Mouse (Mus musculus): Measurements from ENCODE around the gene Mmp23. TPM values are rescaled to one million over a fixed set of nuclear protein-coding genes. Genes with fewer than 3 reads are reported as not detected.
"Not testable (repeated sequence)": the region's sequence is repeated elsewhere in the genome, so short reads cannot be mapped to it uniquely, and the experiment has no call there.

Mmp23 gene
- total RNA-seq (2015) = 0.12 and 0.20 TPM in 2 replicates
- not detected in 2 replicates for total RNA-seq (2017)

GRCm38 (mm10) chr4:155653086-155653450 lies at the start of gene Mmp23:
Gene Mmp23 (minus strand): TSS chr4:155653384.
- peak; percentile 18 for ATAC-seq (replicated peaks; ENCODE audit: poor library complexity)

GRCm38 (mm10) chr4:155700425-155700824 lies 47.2 kb upstream of the Mmp23 start:
- peak; percentile 33; the same call in 1 of the 2 replicates for ATAC-seq (replicated peaks; ENCODE audit: poor library complexity)

- ATAC-seq (replicated peaks; ENCODE audit: poor library complexity) = no peak
These were observed 43.4 kb upstream of the Mmp23 start for GRCm38 (mm10) chr4:155696261-155697255.

GRCm38 (mm10) chr4:155695531-155696062 lies 42.4 kb upstream of the Mmp23 start:
- ATAC-seq (replicated peaks; ENCODE audit: poor library complexity) = no peak

GRCm38 (mm10) chr4:155694482-155695401 lies 41.6 kb upstream of the Mmp23 start:
- peak; percentile 76 for ATAC-seq (replicated peaks; ENCODE audit: poor library complexity)

GRCm38 (mm10) chr4:155694111-155694481 lies 40.9 kb upstream of the Mmp23 start, which contains the start of gene Fndc10:
Gene Fndc10 (plus strand): TSS chr4:155694342.
- peak; percentile 44; the same call in 1 of the 2 replicates for ATAC-seq (replicated peaks; ENCODE audit: poor library complexity)

DNA sequence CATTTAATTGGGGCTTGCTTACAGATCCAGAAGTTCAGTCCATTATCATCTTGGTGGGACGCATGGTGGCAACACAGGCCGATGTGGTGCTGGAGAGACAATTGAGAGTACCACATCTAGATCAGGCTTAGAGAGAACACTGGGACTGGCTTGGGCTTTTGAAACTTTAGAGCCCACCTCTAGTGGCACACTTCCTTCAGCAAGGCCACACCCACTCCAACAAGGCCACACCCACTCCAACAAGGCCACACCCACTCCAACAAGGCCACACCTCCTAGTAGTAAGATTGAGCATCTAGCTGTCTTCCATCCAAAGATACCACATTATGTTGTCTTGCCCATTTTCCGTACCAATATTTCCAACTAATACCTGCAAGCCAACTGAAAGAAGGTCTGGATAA lies 39.2 kb upstream of the Mmp23 start:
- peak; percentile 26; the same call in 1 of the 2 replicates for ATAC-seq (replicated peaks; ENCODE audit: poor library complexity)

DNA sequence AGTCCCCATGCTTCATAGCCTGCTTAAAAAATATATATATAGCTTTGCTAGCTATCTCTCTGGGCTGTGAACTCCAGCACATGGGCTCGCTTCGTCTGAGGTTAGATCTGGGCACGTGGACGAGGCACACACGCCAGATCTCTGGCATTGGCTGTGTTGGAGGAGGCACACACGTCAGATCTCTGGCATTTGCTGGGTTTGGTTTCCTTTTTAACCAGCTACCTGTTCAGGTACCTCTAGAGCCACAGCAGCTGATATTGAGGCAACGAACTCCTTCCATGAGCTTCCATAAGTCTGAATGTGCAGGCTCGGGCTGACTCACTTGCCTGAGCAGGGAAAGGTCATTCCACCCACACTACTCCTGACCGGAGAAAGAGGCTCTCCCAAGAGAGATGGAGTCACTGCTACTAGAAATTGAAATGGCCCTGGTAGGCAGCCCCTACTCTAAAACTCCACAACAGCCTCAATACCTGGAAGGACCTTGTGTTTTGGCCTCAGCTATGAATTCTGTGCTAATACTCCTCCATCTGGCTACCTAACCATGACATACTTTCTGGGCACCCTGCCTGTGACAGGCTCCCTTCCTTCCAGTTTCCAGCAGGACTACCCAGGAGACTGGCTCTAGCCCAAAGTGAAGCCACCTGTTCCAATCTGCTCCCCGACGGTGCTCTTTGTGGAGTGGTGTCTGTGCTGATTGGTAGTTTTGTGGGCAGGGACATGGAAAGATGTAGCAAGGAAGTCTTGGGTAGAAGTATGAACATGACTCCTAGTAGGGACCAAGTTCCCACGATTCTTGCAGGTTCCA lies 37.6 kb upstream of the Mmp23 start:
- no peak for ATAC-seq (replicated peaks; ENCODE audit: poor library complexity)

DNA sequence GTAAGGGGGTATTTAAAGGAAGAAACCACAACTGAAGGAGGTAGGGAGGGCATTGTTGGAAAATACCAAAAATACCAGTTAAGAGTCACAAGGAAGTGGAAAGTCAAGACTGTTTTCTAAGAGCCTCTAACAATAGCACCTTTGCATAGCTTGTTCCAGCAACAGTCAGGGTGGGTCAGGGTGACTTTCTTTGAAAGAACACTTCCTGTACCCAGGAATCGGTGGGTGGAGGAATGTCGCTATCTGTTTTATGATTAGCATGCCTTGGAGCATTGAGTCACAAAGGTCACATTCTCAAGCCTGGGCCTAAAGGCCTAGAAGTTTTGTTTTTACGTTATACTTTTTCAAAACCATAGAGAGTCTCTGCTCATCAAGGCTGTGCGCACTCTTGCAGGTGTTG lies 34.6 kb upstream of the Mmp23 start:
- not testable (repeated sequence) for ATAC-seq (replicated peaks; ENCODE audit: poor library complexity)

- 0 out of 2 replicates have a peak, but pooled peaks have one; percentile 23 for ATAC-seq (replicated peaks; ENCODE audit: poor library complexity)
These were observed 30.6 kb upstream of the Mmp23 start for GRCm38 (mm10) chr4:155683670-155684277.

DNA sequence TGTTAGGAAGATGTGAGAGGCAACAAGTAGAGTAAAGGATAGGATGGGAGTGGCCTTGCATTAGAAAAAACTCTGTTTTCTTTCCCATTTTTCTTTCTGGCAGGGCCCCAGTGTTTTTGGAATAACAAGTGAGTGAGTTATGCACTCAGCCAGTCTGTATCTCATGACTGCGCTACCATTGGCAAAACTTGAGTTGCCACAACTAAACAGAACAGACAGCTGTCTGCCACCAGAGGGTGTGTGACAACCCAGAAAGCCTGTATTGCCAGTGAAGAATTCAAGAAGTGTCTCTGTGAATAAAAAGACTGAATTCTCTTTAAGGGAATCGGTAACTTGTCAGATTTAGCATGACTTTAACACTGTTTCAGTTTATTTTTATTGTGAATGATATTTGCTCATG lies 22.8 kb upstream of the Mmp23 start:
- ATAC-seq (replicated peaks; ENCODE audit: poor library complexity) = peak; percentile 82

- no peak for ATAC-seq (replicated peaks; ENCODE audit: poor library complexity)
These were observed 18.9 kb upstream of the Mmp23 start for GRCm38 (mm10) chr4:155672082-155672481.

DNA sequence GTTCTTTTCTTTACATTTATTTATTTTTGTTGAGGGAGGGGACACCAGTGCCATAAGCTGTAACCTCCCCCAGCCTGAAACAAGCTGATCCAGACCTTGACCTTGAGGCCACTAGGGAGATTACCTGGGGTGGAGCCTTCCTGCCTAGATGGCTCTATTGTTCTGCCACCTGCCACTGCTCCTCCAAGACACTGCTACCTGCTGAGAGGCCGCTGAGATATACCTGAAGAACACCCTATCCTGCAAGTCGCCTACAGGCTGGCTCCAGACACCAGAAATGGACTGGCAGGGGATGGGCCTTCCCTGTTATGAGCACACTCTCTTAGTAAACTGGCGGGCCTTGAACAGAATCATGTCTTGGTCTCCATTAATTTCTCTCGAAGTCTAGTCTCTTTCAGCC lies 17.1 kb upstream of the Mmp23 start:
- ATAC-seq (replicated peaks; ENCODE audit: poor library complexity) = not testable (repeated sequence)

- ATAC-seq (replicated peaks; ENCODE audit: poor library complexity) = no peak
These were observed 16.5 kb upstream of the Mmp23 start for GRCm38 (mm10) chr4:155669598-155670075.

GRCm38 (mm10) chr4:155668689-155669597 lies 15.8 kb upstream of the Mmp23 start, which contains the start of gene Mib2:
Gene Mib2 (minus strand): TSS chr4:155669198.
- ATAC-seq (replicated peaks; ENCODE audit: poor library complexity) = peak; percentile 95

GRCm38 (mm10) chr4:155666903-155667302 lies 13.7 kb upstream of the Mmp23 start:
- no peak for ATAC-seq (replicated peaks; ENCODE audit: poor library complexity)

DNA sequence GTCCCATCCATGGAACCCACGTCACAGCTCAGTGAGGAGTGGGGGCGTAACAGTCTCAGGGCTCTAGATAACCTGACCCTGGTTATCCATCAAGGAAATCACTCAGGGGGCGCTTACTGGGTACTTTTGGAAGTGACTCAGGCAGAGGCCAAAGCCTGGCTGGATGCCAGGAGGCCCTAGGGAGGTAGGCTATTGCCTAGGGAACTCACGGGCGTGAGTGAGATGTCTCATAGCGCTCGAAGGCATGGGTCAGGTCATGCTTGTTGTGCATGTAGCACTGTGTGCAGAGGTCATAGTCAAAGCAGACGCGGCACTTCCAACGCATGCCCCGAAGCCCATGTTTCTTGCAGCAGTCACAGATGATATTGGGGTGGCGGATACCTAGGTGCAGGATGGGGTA lies 7.5 kb upstream of the Mmp23 start:
- no peak for ATAC-seq (replicated peaks; ENCODE audit: poor library complexity)

DNA sequence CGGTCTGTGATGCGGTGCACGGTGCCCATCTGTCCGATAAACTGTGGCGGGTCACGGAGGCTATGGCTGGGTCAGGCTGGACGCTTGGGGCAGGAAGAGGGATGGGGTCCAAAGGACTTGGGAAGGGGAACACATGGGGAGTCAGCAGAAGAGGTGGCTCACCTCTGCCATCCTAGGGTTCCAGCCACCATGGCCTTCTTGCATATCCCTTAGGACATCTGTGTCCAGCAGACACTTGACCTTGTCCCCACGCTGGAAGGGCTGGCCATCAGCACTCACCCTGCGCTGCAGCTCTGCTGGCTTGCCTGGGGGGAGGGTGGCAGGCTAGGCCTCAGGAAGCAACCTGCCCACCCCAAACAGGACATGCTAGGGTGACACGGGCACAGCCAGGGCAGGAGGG lies 5.8 kb upstream of the Mmp23 start:
- no peak for ATAC-seq (replicated peaks; ENCODE audit: poor library complexity)
